Mouse (Mus musculus) cerebellum, adult 2 months (tissue): ENCODE measurements at regions not wholly inside any gene's neighbourhood (a gene's known extent, or its start where the extent isn't known, plus 50 kb on each side); places are given as distances from the start of the nearest gene placed in this dataset.

Experiments used
- DNase-seq, 2 experiments: peaks; one replicate each; pipeline ENCODE4 v3.0.0; 2021
- H3K27ac ChIP-seq: fragments of 200-500 bp; 2 replicates; pipeline ENCODE4 v1.5.1; 2012; ENCODE audit warnings: low read length, control low read depth, inconsistent platforms; ENCODE audit not compliant: insufficient read depth
- H3K27me3 ChIP-seq: fragments of 200-500 bp; 2 replicates; pipeline ENCODE4 v1.6.1; 2012; ENCODE audit warnings: inconsistent platforms, mild to moderate bottlenecking, low read length, moderate library complexity; ENCODE audit not compliant: control insufficient read depth, insufficient read depth
- H3K4me1 ChIP-seq: fragments of 200-500 bp; 2 replicates; pipeline ENCODE4 v1.6.1; 2011; ENCODE audit warnings: low read length; ENCODE audit not compliant: control insufficient read depth, insufficient read depth
- H3K4me3 ChIP-seq: fragments of 200-500 bp; replicated peaks from 2 replicates; pipeline ENCODE3; 2011; ENCODE audit warnings: mild to moderate bottlenecking, low read depth, low read length, control low read depth; ENCODE audit not compliant: insufficient read depth
- CTCF ChIP-seq: fragments of 200-500 bp; IDR thresholded peaks from 2 replicates; pipeline ENCODE4 v1.5.1; 2011; ENCODE audit warnings: low read depth, mild to moderate bottlenecking, control low read depth, low read length, moderate library complexity, borderline replicate concordance; ENCODE audit not compliant: insufficient read depth
- POLR2A ChIP-seq: fragments of 200-500 bp; IDR thresholded peaks from 2 replicates; pipeline ENCODE4 v1.6.1; 2011; ENCODE audit warnings: low read length, control low read depth, borderline replicate concordance; ENCODE audit not compliant: insufficient read depth
- WGBS: fragments of 180-500 bp; shearing (Covaris S2); methylation state at CpG from one replicate; pipeline ENCODE4 v1.1.7; 2018; 5-methylcytosine and 5-hydroxymethylcytosine counted together

DNA sequence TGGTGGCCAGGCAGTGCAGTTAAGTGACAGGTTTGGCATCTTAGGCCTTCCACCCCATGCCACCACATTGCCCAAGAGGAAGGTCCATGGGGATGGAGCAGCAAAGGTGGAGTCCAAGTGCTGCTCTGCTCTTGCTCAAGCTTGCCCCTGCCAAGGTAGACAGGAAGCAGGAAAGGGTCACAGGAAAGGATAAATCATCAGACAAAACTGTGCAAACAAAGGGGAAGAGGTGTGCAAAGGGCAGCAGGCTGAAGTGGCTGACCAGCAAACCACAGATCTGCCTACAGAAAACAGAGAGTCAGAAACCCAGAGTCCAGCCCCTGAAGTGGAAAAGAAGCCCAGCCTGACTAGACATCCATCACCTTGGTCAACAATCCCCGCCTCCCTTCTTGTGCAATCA lies 115.7 kb downstream of the Gp2 start:
- H3K4me1 ChIP-seq: no peaks in the 10 kb centered on the region
- no peak for DNase-seq
- H3K4me3 ChIP-seq: no peak overlapping the region
- 74% methylated on average over 1 of the region's 1 CpGs for WGBS
- TF ChIP-seq POLR2A: no peak
- no peak for TF ChIP-seq CTCF
- H3K27me3 ChIP-seq: no peaks in the 10 kb centered on the region
- H3K27ac ChIP-seq: no peak overlapping the region

DNA sequence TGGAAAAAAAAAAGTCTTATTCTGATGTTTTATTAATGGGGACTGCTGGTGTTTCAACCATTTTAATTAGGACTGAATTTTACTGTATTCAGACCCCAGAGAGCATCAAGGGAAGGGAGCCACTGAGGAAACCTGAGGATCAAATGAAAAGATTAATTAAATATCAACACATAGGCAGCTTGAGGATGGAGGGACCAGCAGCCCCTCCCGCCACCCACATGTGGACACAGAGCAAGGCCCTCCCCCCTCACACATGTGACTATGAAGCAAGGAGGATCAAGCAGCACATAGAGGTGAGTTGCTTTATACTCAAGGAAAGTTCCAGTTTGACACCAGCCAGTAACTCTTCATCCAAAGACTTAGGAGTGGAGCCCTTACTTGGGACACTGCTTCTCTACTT lies 126.0 kb downstream of the Gp2 start:
- no peaks in the 10 kb centered on the region for H3K4me1 ChIP-seq
- no peak overlapping the region for H3K4me3 ChIP-seq
- no peaks in the 10 kb centered on the region for H3K27me3 ChIP-seq
- H3K27ac ChIP-seq: no peak overlapping the region
- no peak for DNase-seq
- no peak for TF ChIP-seq CTCF
- TF ChIP-seq POLR2A: no peak
- WGBS: 96% methylated on average over 1 of the region's 1 CpGs

DNA sequence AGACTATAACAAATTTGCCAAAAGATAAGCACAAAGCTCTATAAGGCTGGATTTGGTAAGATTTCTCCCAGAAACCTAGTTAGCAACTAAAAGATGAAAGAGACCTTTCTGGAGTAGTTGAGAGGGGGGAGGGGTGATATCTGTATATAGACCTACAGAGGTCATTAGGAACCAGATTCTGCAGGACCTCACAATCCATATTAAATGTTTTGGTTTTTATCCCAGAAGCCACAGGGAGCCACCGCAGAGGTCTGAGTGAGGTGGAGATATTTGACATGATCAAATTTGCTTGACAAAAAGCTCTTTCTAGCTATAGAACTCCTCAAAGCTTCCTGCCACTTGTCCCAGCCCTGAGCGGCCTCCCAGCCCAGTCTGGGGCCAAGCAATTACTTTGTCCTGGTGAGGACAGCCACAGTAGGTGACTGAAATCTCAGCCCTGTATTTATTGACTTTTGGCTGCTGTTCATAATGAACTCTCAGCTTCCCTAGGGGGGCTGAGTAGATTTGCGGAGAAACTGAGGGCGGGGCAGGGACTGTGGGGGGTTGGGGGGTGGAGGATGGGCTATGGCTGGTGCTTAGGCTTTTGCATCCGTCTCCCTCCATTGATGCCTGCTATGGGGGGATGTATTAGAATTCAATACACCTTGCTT lies 128.5 kb downstream of the Gp2 start:
- Histone ChIP-seq H3K27ac (no peak overlapping the region), H3K27me3 (no peaks in the 10 kb centered on the region), H3K4me3 (no peak overlapping the region), H3K4me1 (no peaks in the 10 kb centered on the region)
- 8% methylated on average over 5 of the region's 5 CpGs for WGBS
- TF ChIP-seq POLR2A: no peak
- no peak for TF ChIP-seq CTCF
- no peak for DNase-seq

DNA sequence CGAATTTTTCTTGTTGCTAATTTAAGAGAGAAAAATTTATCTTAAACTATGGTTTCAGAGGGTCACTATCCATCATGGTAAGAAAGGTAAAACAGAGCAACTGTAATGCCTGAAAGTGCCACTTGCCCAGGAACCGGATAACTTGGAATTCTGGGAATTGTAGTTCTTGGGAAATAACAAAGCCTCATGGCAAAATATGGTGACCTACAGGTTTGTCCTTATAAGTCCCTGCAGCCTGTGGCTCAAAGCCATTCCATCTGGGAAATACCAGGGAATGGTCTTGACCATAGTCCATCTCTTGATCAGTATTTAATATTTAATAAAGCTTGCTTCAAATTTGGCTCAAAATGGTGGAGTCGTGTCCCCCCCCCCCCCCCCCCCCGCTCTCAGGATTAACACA lies 111.9 kb upstream of the Gpr139 start:
- WGBS: 71% methylated on average over 4 of the region's 4 CpGs
- no peak for DNase-seq
- Histone ChIP-seq H3K4me1 (no peaks in the 10 kb centered on the region), H3K4me3 (no peak overlapping the region), H3K27ac (no peak overlapping the region), H3K27me3 (no peaks in the 10 kb centered on the region)
- TF ChIP-seq CTCF (no peak), POLR2A (no peak)

- H3K27me3 ChIP-seq: no peaks in the 10 kb centered on the region
- 73% methylated on average over 2 of the region's 2 CpGs for WGBS
- no peaks in the 10 kb centered on the region for H3K4me1 ChIP-seq
- DNase-seq: no peak
- TF ChIP-seq CTCF (no peak), POLR2A (no peak)
- H3K4me3 ChIP-seq: no peak overlapping the region
- no peak overlapping the region for H3K27ac ChIP-seq
Measured at GRCm38 (mm10) chr7:119291442-119291841, 107.0 kb upstream of the Gpr139 start.

DNA sequence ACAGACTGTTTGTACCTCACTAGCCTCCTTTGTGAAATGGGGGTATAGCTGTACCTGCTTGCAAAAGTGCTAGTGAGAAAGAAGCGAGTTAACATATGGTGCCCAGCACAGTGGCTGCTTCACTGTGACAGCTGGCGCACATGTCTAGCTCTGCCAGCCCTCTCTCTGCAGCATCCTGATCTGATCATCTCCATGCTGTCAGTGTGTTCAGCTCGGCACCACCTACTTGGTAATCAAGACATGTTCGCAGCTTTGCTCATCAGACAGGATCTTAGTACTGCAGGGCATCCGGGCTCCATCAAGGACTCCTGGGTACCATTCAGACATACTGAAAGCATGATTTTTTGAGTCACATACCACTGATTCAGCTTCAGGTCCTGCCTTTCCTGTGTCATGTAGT lies 100.9 kb upstream of the Gpr139 start:
- TF ChIP-seq POLR2A: no peak

GRCm38 (mm10) chr7:119279896-119280661 lies 95.7 kb upstream of the Gpr139 start:
- H3K27ac ChIP-seq: no peak overlapping the region
- no peak for DNase-seq
- 66% methylated on average over 3 of the region's 3 CpGs for WGBS

More for the DNA sequence above, 100.9 kb upstream of the Gpr139 start:
- no peak for DNase-seq
- Histone ChIP-seq H3K4me3 (no peak overlapping the region), H3K27me3 (no peaks in the 10 kb centered on the region), H3K4me1 (no peaks in the 10 kb centered on the region), H3K27ac (no peak overlapping the region)
- WGBS: 16% methylated on average over 5 of the region's 5 CpGs

DNA sequence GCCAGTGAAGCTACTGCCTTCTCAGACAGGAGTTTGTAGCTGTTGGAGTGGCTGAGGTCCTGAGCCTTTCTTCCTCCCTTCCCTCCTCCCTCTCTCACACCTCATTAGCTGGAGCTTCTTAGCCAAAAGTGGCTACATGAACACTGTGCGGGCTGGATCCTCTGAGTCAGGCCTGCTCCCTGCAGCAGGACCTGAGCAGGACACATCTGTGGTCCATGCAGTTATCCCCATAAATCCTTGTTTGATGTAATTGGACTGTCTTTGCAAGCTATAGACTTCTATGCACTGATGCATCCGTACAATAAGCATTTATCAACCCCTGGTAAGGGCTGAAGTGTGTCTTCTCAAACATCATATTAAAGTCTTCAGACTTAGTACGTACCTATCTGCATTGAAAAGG lies 88.2 kb upstream of the Gpr139 start:
- DNase-seq: no peak
- H3K4me1 ChIP-seq: no peaks in the 10 kb centered on the region
- H3K27ac ChIP-seq: no peak overlapping the region
- 84% methylated on average over 3 of the region's 3 CpGs for WGBS
- TF ChIP-seq CTCF: no peak
- TF ChIP-seq POLR2A: no peak
- H3K27me3 ChIP-seq: no peaks in the 10 kb centered on the region
- no peak overlapping the region for H3K4me3 ChIP-seq

More at GRCm38 (mm10) chr7:119279896-119280661, 95.7 kb upstream of the Gpr139 start:
- no peaks in the 10 kb centered on the region for H3K27me3 ChIP-seq
- TF ChIP-seq CTCF: no peak
- no peak for TF ChIP-seq POLR2A
- no peak overlapping the region for H3K4me3 ChIP-seq
- no peaks in the 10 kb centered on the region for H3K4me1 ChIP-seq
